Mouse (Mus musculus) cerebellum, adult 18-20 months (tissue): ENCODE results near the gene Tpte.
"Not testable (repeated sequence)": the region's sequence is repeated elsewhere in the genome, so short reads cannot be mapped to it uniquely, and the experiment has no call there.

Experiments used
- DNase-seq, 2 experiments: peaks; one replicate each; pipeline ENCODE4 v3.0.0; 2021

The Tpte gene

DNA sequence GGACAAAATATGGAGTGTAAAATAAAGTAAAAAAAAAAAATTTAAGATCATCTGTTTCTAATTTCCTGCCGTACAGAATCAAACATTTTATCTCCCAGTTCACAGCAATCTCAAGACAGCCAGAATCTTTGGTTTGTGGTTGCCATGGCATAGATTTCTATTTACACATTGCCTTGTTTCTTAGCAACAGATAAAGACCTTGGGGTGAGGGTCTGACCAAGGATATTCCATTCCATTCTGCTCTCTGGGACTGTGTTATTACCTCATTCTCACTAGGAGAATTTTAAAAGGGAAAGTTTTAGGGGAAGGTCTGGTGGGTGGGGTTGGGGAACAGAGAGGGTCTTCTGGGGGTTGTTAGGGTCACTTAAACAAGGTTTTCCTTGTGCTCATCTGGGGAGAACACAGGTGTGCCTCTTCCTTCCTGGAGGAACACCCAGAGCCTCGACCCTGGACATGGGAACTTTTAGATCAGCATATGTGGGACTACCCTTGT, at the start of gene Tpte:
Gene Tpte, plus strand, starts transcription at position 443 of the 493 bp plus-strand sequence.
- no peak for DNase-seq

- DNase-seq: no peak
Measured at GRCm38 (mm10) chr8:22242986-22243385, 40.3 kb upstream of the Tpte start.

DNA sequence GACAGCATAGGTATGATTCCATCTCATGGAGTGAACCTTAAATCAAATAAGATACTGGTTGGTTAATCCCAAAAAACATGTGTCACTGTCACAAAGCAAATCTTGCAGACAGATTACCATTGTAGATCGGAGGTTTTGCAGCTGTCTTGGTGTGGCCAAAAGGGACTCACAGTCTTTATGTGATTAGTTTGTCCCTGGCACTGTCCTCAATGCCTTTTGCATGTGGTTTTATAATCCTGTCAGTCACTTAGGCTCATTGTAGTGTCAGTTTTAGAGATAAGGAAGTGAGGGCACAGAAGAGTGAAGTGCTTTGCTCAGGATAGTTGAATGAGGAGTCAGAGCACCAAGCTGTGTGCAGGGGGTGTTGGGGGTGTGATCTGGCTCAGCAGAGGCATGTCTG, 37.6 kb upstream of the Tpte start:
- DNase-seq: no peak

GRCm38 (mm10) chr8:22247956-22248355, 35.3 kb upstream of the Tpte start:
- DNase-seq: peak in 1 of 2 experiments; percentile 9

- DNase-seq: no peak
Measured at GRCm38 (mm10) chr8:22249080-22249479, 34.2 kb upstream of the Tpte start.

DNA sequence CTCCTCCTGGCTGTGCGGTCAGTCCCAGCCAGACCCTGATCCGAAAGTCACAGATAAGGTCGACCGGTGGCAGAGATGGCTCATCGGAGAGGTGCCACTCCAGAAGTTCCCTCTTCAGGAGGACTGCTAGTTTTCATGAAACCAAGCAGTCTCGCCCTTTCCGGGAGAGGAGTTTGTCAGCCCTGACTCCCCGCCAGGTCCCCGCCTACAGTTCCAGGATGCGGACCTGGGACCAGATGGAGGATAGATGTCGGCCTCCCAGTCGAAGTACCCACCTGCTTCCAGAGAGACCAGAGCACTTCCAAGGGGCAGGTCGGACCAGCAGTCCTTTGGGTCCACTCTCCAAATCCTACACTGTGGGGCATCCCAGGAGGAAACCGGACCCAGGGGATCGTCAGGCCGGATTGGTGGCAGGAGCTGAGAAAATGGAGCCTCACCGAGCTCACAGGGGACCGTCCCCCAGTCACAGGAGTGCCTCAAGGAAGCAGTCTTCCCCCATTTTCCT, 24.2 kb upstream of the Tpte start:
- DNase-seq: no peak

DNA sequence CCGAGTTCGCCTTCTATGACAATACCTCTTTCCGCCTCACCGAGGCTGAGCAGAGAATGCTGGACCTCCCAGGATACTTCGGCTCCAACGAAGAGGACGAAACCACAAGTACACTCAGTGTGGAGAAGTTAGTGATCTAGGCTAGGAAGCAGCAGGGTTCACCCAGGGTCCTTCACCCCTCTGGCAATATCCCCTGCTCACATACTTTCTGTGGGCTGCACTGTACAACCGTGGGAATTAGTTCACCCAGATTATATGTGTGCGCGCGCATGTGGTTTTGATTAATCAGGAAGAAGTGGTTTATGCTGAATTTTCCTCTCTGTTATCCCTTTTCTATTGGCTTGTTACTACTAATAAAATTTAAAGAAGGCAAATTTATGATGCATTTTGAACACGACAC, 23.7 kb upstream of the Tpte start:
- no peak for DNase-seq

DNA sequence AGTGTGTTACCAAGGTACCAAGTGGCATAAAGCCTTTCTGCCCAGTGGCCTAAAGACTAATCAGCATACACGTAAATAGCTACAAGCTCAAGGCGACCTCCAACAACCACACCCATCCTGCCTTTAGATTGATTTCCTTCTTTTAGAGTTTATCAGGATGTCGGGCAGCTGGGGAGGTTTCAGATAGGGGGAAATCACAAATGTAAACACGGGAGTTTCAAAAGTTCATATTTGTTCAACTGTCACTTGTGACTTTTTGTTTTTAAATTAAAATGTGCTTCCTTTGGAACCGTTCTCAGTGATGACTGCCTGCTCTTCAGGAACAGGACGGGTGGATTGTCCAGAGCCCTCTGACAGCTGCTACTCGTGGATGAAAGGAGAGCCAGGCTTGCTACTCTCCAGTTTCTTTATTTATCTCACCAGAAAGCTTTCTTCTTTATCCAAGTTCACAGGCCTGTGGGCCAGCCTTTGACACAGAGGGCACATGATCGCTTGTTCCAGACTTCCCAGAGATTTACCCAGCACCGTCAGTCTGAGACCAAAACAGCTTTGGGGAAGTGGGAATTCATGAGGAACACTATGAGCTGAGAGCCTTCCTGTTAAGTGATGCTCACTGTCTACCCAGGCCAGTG, 23.0 kb upstream of the Tpte start:
- DNase-seq: no peak

DNA sequence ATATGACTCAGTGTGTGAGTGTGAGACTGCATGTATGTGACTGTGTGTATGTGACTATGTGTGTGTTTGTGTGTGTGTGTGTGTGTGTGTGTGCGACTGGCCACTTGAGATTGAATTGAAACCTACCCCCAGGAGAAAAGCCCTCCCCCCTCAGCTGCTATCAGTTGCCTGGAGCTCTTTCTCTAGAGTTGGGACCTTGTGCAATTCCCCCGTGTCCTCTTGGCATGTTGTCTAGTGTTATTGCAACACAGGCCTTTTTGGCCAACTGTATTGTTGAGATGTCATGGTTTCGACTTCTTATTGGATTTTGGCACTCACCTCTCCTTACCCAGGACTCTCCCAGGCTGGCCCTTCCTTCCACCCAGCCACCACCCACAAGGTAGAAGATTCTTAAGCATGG, 21.0 kb upstream of the Tpte start:
- DNase-seq: no peak

DNA sequence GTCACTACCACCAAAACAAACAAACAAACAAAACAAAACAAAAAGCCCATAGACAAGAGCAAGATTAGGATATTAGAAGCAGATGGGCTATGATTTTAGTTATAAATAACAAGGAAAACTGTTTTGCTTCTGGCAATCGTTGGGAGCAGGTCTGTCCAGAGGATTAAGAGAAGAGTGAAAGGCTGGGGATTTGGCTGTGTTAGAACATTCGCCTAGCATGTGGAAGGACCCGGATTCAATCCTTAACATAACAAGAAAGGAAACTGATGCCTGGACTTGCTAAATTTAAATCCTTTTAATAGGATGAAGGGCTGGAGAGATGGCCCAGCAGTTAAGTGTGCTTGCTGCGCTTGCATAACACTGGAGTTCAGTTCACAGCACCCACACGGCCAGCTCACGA, 18.9 kb upstream of the Tpte start:
- no peak for DNase-seq

- no peak for DNase-seq
Measured at GRCm38 (mm10) chr8:22264787-22265186, 18.5 kb upstream of the Tpte start.

- DNase-seq: no peak
Measured at GRCm38 (mm10) chr8:22265194-22265593, 18.0 kb upstream of the Tpte start.

DNA sequence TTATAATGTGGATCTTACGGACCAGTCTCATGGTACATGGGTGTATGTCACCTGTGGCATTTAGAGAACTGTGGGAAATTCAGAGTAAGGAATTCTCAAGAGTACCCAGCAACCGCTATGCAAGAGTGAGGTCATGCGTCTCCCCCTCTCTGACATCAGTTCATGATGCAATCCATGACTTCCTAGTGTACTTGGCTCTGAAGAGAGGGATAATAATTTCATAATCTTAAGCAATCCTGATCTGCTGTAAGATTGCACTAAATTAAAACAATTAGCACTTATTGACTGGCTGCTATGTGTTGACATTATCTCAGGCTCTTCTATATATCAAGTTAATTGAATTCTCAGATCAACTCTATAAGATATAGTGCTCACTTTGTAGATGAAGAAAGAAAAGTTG, 16.4 kb upstream of the Tpte start:
- no peak for DNase-seq

DNA sequence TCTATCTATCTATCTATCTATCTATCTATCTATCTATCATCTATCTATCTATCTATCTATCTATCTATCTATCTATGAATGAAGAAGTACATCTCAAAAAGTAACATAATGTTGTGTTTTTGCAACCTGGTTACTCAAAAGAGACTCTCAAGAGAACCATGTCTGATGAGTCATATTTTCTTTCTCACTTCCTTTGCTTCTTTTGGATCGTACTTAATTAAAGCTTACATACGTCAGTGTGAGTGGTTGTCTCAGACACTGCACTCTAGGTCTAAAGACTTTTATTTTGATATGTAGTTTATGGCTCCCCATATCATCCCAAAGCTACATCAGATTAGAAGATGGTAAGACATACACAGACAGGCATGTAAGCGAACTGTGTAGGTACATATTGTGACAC, 10.1 kb upstream of the Tpte start:
- no peak for DNase-seq

DNA sequence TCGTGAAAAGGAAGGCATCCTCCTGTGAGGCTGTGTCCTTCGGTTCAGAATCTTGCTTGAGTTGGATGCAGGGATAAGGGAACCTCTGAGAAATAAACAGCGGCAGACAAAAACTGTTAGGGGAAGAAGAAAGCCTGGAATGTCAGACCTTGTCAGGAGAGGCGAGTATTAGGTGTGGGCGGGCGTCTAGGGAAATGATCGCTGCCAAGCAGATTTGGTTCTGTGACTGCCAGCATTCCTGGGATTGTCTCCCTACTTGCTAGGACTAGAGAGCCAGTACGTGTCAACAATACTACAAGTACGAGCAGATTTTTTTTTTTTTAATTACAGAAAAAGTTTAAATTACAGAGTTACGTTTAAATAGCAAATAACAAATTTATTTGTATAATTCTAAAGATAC, 8.6 kb upstream of the Tpte start:
- DNase-seq: no peak

- DNase-seq: no peak
Measured at GRCm38 (mm10) chr8:22302326-22302725, 19.1 kb downstream of the Tpte start.

DNA sequence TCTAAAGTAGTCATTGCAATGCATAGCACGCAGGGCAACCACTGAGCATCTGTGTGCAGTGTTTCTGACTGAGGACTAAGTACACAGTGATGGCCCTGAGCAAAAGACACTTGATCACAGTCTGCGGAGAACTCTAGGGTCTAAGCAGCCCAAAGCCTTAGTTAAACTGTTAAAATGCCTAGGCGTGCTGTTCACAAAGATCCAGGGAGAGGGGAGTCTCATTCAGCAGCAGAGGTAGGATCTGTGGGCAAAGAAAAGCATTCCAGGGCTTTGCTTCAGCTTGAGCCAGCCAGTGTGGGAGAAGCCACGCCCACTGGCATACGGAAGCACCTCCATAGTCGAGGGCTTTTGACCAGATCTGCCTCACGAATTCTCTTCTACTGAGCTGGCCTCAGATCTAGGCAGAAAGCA, 19.7 kb downstream of the Tpte start:
- no peak for DNase-seq

- not testable (repeated sequence) for DNase-seq
Measured at GRCm38 (mm10) chr8:22304045-22304444, 20.8 kb downstream of the Tpte start.

DNA sequence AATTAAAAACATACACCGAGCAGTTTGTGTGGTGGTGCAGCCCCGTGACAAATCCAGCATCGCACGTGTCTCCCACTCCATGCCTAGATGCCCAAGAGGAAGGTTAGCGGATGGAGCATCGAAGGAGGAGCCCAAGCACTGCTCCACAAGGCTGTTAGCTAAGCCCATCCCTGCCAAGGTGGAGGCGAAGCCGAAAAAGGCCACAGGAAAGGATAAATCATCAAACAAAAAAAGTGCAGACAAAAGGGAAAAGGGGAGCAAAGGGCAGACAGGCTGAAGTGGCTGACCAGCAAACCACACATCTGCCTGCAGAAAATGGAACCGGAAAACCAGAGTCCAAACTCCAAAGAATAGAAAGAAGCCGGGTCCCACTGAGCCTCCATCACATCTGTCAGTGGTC, 23.8 kb downstream of the Tpte start:
- no peak for DNase-seq

DNA sequence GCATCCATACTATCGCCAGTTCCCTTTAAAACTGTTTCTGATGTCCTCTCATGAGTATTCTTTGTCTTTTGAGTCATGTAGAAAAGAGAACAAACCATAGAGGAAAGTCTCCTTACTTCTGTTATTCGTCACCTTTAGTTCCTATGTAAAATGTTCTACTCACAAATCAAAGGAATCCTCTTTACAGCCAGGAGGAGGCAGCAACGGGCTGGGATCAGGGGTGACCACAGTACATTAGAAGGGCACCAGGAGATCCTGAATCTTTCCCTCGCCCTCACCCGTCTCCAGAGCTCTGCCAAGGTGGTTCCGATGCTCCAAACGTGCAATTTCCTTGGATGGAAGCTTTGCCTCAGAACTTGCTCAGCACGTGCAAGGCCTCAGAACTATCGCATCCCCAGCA, 28.2 kb downstream of the Tpte start:
- no peak for DNase-seq

- no peak for DNase-seq
Measured at GRCm38 (mm10) chr8:22335426-22335825, 52.2 kb downstream of the Tpte start.

GRCm38 (mm10) chr8:22359359-22359758, 76.1 kb downstream of the Tpte start:
- DNase-seq: no peak

DNA sequence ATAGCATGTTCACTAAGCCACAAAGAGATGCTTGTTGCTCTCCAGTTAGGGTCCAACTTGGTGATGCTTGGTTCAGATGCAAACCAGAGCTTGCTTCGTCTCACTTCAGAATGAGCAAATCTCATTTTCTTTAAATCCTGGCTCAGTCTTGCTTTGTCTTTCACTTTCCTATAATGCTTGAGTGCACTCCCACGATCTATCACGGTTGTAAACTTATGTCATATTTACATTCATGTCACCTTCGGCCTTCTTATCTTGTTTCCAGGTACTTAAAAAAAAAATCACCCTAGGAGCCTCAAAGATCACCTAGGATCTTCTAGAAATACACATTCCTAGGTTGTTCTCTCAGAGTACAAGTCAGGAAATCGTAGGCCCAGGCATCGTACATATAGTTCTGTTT, 76.6 kb downstream of the Tpte start:
- no peak for DNase-seq

GRCm38 (mm10) chr8:22376311-22376710, 93.1 kb downstream of the Tpte start:
- no peak for DNase-seq

- DNase-seq: no peak
Measured at GRCm38 (mm10) chr8:22376903-22377302, 93.7 kb downstream of the Tpte start.
